Comparison of ENCODE assay signal across 8 mouse cellular contexts in genomic region chr10:12921551-12922040, GRCm38 (mm10). TPM values are rescaled to one million over a fixed set of nuclear protein-coding genes. Genes with fewer than 3 reads are reported as not detected.
A peak's percentile ranks its signal among the peaks of the same experiment; 100 is the strongest.
DNase-seq lines count a peak whose midpoint lies in the region; ATAC-seq and TF ChIP-seq lines count a peak whose summit lies in the region.

No protein-coding gene starts in this region.

- WGBS in lung, adult 2 months: 14% methylated on average over 11 of the region's 11 CpGs
- WGBS in heart, embryonic 15.5 days: 34% methylated on average over 11 of the region's 11 CpGs
- WGBS in neural tube, embryonic 15.5 days: 53% methylated on average over 11 of the region's 11 CpGs

- H3K4me1 ChIP-seq in lung, adult 2 months (ENCODE audit: control insufficient read depth, insufficient read depth, low read length): no peaks in the 10 kb centered on the region; the same call in 1 of the 2 replicates
- no peaks in the 10 kb centered on the region for H3K4me1 ChIP-seq in brown adipose tissue, adult 24 weeks (ENCODE audit: control insufficient read depth, insufficient read depth, insufficient read length, low read length)
- H3K4me1 ChIP-seq in heart, embryonic 15.5 days (replicated peaks): peaks cover 4% of the 10 kb centered on the region; the same call in 1 of the 2 replicates
- H3K4me1 ChIP-seq in neural tube, embryonic 15.5 days: peaks cover 7% of the 10 kb centered on the region

- H3K9ac ChIP-seq in heart, embryonic 15.5 days: no peak overlapping the region
- H3K9ac ChIP-seq in neural tube, embryonic 15.5 days (replicated peaks): no peak overlapping the region

- H3K4me2 ChIP-seq in heart, embryonic 15.5 days: peak overlapping the region; percentile 60
- peak overlapping the region; percentile 65 for H3K4me2 ChIP-seq in neural tube, embryonic 15.5 days

- TF ChIP-seq POLR2A in lung, adult 2 months (IDR thresholded peaks at IDR 0.05; ENCODE audit: borderline replicate concordance, extremely low read depth, low read depth, low read length): no peak

- H3K27ac ChIP-seq in brown adipose tissue, adult 24 weeks (replicated peaks; ENCODE audit: low read depth, low read length): 0 out of 2 replicates have a peak overlapping the region, but pooled peaks have one; percentile 8
- H3K27ac ChIP-seq in heart, embryonic 15.5 days: no peak overlapping the region
- no peak overlapping the region for H3K27ac ChIP-seq in neural tube, embryonic 15.5 days (replicated peaks)

- H3K36me3 ChIP-seq in heart, embryonic 15.5 days: no peaks in the 10 kb centered on the region
- H3K36me3 ChIP-seq in neural tube, embryonic 15.5 days: no peaks in the 10 kb centered on the region

- intact Hi-C loops in gastrocnemius, postnatal 14 days (cut with DNase I; ENCODE audit: low total_unique reads): no loop called here

- peak overlapping the region; percentile 28 for H3K4me3 ChIP-seq in lung, adult 2 months (replicated peaks; ENCODE audit: extremely low read depth, low read depth, low read length)
- H3K4me3 ChIP-seq in brown adipose tissue, adult 24 weeks (ENCODE audit: insufficient read depth, low read depth, low read length): peak overlapping the region; percentile 78
- H3K4me3 ChIP-seq in heart, embryonic 15.5 days: peak overlapping the region; percentile 75
- peak overlapping the region; percentile 61; the same call in 1 of the 2 replicates for H3K4me3 ChIP-seq in neural tube, embryonic 15.5 days (replicated peaks)

- no peaks in the 10 kb centered on the region for H3K27me3 ChIP-seq in heart, embryonic 15.5 days
- H3K27me3 ChIP-seq in neural tube, embryonic 15.5 days (replicated peaks): no peaks in the 10 kb centered on the region

- ATAC-seq in heart, embryonic 15.5 days (replicated peaks; ENCODE audit: insufficient number of reproducible peaks, insufficient read depth, low FRiP score, low read depth): no peak
- ATAC-seq in neural tube, embryonic 15.5 days (ENCODE audit: low FRiP score): no peak

- TF ChIP-seq CTCF in lung, adult 2 months (IDR thresholded peaks at IDR 0.05; ENCODE audit: insufficient read depth, low read length): no peak

- DNase-seq in lung, adult 2 months: no peak
- no peak for DNase-seq in lung, postnatal 14 days
- peak; percentile 36 for DNase-seq in liver
- DNase-seq in right cerebral cortex, postnatal 14 days: no peak
- DNase-seq in gastrocnemius, postnatal 14 days: no peak

- no peaks in the 10 kb centered on the region for H3K9me3 ChIP-seq in heart, embryonic 15.5 days (replicated peaks)
- no peaks in the 10 kb centered on the region for H3K9me3 ChIP-seq in neural tube, embryonic 15.5 days (replicated peaks)

RNA-seq across cellular contexts. Expression of gene Stx11, which starts 42.5 kb away (rescaled TPM):
- polyA plus RNA-seq in lung, adult 2 months (2012; rRNA removed): 16.0 and 17.1 TPM in 2 replicates
- polyA plus RNA-seq in brown adipose tissue, adult 24 weeks (2012; ENCODE audit: insufficient read depth, insufficient read length, missing spikeins): 0.99 and 1.0 TPM in 2 replicates
- polyA plus RNA-seq in heart, embryonic 15.5 days (2015; fragmentation: Nextera tagmentation; extraction: Ambion mirVana): 3.5 and 5.9 TPM in 2 replicates
- polyA plus RNA-seq in neural tube, embryonic 15.5 days (2015; fragmentation: Nextera tagmentation; extraction: Ambion mirVana): 3.1 and 8.8 TPM in 2 replicates
- total RNA-seq in gastrocnemius, postnatal 14 days (2021): under 1 TPM; 0.44 to 0.47 TPM

RNA-seq across cellular contexts. Expression of gene Utrn, which starts 52.4 kb away (rescaled TPM):
- polyA plus RNA-seq in lung, adult 2 months (2012; rRNA removed): 47.7 and 59.1 TPM in 2 replicates
- 27.9 and 42.7 TPM in 2 replicates for polyA plus RNA-seq in brown adipose tissue, adult 24 weeks (2012; ENCODE audit: insufficient read depth, insufficient read length, missing spikeins)
- 58.8 and 67.5 TPM in 2 replicates for polyA plus RNA-seq in heart, embryonic 15.5 days (2015; fragmentation: Nextera tagmentation; extraction: Ambion mirVana)
- polyA plus RNA-seq in neural tube, embryonic 15.5 days (2015; fragmentation: Nextera tagmentation; extraction: Ambion mirVana): 27.5 and 36.5 TPM in 2 replicates
- 10 to 100 TPM; 37.1 to 44.7 TPM for total RNA-seq in gastrocnemius, postnatal 14 days (2021)

Comparison
In these comparisons a context has a peak if more than half of its experiments do, and no peak if none do; other contexts are left out.
1. H3K4me3 ChIP-seq: peak in every context shown above with its lines; median percentile 78 in brown adipose tissue, adult 24 weeks; 75 in heart, embryonic 15.5 days; 61 in neural tube, embryonic 15.5 days; 28 in lung, adult 2 months.